Mouse (Mus musculus) lung, postnatal 36 days (tissue): ENCODE results near the gene H2-DMb1.
A peak's percentile ranks its signal among the peaks of the same experiment; 100 is the strongest.

Experiments used
- DNase-seq: peaks from one replicate; pipeline ENCODE4 v3.0.0; 2022; ENCODE audit warnings: mixed read lengths

The H2-DMb1 gene

DNA sequence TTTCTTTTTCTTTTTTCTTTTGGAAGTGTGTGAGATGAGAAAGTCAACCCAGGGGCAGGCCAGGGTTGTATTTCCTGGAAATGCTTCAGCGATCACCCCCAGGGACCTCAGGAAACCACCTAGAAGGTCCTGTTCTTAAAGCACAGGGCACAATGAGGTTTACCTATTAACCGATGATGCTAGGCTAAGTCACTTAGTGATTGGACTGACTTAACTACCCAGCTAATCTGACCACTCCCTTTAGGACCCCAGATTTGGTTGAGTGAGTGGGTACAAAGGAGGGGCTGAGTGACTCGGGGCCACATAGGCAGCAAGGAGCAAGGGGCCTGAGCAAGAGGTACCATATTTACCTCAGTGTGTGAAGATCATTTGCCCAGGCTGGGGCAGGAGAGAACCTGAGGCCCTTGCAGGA lies 7.9 kb upstream of the H2-DMb1 start:
- DNase-seq: peak; percentile 63

DNA sequence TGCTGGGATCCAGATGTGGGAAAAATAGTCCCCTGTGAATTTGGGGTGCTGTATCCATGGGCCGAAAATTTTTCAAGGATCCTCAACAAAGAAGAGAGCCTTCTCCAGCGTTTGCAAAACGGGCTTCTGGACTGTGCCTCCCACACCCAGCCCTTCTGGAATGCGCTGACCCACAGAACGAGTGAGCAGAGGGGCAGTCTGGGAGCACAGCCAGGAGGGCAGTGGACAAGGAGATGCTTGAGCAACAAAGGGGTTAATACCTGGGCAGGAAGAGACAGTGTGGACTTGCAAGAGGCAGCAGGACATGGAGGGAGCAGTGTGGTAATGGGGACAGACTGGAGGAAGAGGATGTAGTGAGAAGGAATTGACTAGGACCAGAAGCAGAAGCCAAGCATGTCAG lies 2.7 kb downstream of the H2-DMb1 start:
- DNase-seq: no peak

GRCm38 (mm10) chr17:34164202-34164895 lies 11.5 kb downstream of the H2-DMb1 start:
- peak; percentile 58 for DNase-seq

- peak; percentile 51 for DNase-seq
Measured at GRCm38 (mm10) chr17:34165033-34165730, 12.3 kb downstream of the H2-DMb1 start.

DNA sequence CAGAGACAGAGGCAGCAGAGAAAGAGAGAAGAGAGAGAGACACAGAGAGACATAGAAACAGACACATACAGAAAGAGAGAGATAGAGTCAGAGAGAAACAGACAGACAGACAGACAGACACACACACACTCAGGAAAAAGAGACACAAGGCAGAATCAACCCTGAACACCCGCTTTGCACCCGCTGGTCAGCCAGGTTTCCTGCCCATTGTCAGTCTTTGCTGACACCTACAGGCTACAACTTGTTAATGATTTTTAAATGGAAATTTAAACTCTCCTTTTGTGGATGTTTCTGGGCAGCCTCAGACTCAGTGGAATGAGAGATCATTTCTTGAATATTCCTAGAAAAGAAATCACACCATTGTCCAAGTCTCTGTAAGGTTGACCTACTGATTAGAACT lies 16.4 kb downstream of the H2-DMb1 start:
- peak; percentile 64 for DNase-seq

- DNase-seq: no peak
Measured at GRCm38 (mm10) chr17:34170487-34170876, 17.6 kb downstream of the H2-DMb1 start.

DNA sequence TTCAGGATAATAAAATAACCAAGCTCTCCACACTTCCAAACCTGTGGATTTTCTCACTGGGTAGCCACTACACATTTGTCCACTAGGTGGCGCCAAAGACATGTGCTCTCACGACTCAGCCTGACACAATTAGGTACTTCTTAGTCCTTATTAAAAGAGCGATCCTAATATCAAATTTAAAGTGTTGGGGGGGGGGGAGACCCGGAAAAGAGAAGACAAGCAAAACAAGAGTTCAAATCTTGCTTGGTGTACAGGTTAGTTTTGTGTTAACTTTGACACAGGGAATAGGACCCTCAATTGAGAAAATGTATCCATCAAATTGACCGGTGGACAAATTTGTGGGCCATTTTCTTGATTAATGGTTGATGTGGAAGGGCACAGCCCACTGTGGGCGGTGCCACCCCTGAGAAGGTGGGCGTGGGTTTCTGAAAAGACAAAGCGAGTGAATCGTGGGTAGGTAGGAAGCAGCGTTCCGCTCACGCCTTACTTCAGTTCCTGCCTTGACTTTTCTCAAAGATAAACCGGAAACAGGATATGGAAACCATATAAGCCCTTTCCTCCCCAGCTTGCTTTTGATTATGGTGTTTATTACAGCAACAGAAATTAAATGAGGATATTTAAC lies 18.1 kb downstream of the H2-DMb1 start:
- peak; percentile 95 for DNase-seq

- DNase-seq: no peak
Measured at GRCm38 (mm10) chr17:34172528-34172927, 19.7 kb downstream of the H2-DMb1 start.

GRCm38 (mm10) chr17:34174075-34174474 lies 21.2 kb downstream of the H2-DMb1 start:
- no peak for DNase-seq

DNA sequence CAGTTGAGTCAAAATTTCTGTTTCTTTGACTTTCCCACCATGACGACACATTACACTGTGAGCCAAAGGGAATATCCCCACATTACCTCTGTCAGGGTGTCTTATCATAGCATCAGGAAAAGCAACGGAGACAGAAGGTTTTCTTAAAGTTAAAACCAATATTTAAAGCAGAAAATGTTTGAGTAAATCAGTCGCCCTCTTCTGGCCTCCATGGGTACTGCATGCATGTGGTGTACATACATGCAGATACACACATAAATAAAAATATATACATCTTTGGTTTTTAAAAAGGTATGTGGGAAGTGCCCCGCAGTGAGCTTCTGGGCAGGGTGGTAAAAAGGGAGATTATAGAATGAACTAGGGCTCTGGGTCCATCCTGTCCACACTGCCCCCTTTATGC lies 24.3 kb downstream of the H2-DMb1 start:
- DNase-seq: no peak

GRCm38 (mm10) chr17:34179019-34179418 lies 26.1 kb downstream of the H2-DMb1 start:
- DNase-seq: no peak

DNA sequence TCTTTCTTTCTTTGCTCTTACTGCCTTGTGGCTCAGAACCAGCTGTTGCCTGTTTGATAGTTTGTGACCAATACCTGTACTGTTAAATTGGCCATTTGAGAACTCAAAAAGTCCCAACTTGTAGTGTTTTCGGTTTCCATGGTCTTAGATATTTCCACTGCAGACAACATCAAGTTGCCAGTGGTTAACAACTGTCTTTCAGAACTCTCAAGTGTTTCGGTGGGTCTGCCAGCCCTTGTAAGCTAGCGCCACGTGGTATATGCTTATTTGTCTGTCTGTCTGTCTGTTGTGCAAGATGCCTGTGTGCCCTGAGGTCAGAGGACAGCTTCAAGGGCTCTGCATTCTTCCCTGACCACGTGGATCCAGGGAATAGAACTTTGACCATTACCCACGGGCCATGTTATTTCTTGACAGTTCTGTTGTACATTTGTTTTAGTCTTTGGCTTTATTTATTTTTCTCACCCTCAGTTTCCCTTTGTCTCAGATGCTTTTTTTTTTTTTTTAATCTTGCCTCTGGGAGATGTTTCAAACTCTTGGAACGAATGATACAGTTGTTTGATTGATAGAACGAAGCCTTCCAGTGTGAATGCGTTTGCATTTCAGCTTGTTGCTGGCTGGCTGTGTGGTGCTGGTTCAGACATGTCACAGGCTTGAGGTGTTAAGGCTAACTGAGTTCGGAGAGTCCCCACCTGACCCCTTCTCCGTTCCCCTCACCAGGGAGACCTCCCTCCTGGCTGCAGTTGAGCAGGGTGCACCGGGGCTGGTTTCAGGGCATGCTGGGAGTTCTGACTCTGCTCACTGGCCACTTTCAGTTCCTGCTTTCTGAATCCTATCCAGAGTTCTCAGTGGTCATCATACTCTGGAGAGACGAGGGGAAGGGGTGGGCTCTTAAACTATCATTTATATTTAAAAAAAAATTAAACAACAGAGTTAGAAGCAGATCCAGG lies 27.3 kb downstream of the H2-DMb1 start:
- no peak for DNase-seq

DNA sequence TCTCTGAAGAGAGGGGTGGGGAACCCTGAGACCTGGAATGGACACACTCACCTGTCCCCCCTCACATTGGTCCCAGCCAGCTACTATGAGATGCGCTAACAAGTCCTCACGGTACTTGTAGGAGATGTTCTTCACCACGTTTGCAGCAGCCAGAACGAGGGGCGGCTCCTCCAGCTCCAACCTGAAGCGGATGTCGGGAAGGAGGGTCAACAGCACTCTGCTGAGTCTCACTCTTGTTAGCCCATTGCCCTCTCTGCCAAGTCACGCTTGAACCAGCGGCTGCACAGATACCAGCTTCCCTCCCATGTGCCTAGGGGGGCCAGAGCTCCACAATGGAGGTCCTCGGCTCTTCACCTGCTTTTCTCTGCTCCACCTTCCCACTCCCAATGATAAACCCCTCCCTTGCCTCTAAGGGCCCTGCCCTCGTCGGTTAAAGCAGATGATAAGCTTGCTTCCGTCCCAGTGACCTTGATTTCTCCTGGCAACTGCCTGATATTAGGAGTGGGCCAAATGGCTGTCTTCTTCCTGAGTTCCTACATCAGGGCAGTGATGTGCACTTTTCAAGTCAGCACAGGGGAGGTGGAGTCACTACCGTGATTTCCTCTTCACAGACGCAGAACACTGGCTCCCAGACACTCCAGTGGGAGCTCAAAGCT lies 30.8 kb downstream of the H2-DMb1 start:
- DNase-seq: no peak

- DNase-seq: no peak
Measured at GRCm38 (mm10) chr17:34185526-34185925, 32.7 kb downstream of the H2-DMb1 start.

GRCm38 (mm10) chr17:34186885-34187260 lies 34.0 kb downstream of the H2-DMb1 start:
- DNase-seq: no peak

GRCm38 (mm10) chr17:34187261-34187916 lies 34.5 kb downstream of the H2-DMb1 start, which contains the start of the genes Tap1 and Psmb9:
TSS of gene Tap1 (plus strand) at chr17:34187553.
TSS of gene Psmb9 (minus strand) at chr17:34187764.
- DNase-seq: peak; percentile 99

- no peak for DNase-seq
Measured at GRCm38 (mm10) chr17:34188010-34188409, 35.1 kb downstream of the H2-DMb1 start.

- no peak for DNase-seq
Measured at GRCm38 (mm10) chr17:34188986-34189385, 36.1 kb downstream of the H2-DMb1 start.

DNA sequence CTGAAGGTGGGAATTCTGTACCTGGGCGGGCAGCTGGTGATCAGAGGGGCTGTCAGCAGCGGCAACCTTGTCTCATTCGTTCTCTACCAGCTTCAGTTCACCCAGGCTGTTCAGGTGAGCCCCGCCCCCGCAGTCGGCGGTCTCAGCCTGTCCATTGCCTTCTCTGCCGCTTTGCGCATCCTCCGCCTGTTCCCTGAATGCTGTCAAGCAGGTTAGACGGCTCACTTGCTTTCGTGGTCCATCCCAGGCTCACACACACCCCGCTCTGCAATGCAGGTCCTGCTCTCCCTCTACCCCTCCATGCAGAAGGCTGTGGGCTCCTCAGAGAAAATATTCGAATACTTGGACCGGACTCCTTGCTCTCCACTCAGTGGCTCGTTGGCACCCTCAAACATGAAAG lies 40.0 kb downstream of the H2-DMb1 start:
- DNase-seq: no peak

DNA sequence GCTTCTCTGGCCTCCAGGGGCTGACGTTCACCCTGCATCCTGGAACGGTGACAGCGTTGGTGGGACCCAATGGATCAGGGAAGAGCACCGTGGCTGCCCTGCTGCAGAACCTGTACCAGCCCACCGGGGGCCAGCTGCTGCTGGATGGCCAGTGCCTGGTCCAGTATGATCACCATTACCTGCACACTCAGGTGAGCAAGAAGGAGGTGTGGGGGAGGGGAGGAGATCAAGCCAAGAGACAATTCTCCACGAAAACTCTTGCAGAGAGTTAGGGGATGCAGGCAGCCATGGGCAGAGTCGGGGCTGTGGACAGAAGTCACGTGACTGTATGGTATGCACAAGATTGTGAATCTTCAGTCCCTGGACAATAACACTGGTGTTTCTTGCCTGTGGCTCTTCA lies 40.6 kb downstream of the H2-DMb1 start:
- DNase-seq: no peak

DNA sequence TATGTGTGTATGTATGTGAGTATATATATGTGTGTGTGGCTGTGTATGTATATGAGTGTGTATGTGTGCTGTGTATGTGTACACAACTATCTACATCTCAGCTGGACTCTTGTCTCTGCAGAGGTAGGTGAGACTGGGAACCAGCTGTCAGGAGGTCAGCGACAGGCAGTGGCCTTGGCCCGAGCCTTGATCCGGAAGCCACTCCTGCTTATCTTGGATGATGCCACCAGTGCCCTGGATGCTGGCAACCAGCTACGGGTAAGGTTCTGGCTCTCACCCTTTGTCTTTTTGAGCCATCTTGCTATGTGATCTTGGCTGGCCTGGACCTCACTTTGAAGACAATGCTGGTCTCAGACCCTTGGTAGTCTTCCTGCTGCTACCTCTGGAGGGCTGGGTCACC lies 41.9 kb downstream of the H2-DMb1 start:
- no peak for DNase-seq

- peak; percentile 29 for DNase-seq
Measured at GRCm38 (mm10) chr17:34196491-34196890, 43.6 kb downstream of the H2-DMb1 start.
